Mouse (Mus musculus) bone marrow macrophage, adult 2 months (primary cell): ENCODE measurements around the gene Tmco4.

Experiments used
- CTCF ChIP-seq: IDR thresholded peaks from 2 replicates; pipeline ENCODE4 v1.5.1; 2012; ENCODE audit warnings: low read depth, mild to moderate bottlenecking, low read length, moderate library complexity
- POLR2A ChIP-seq: IDR thresholded peaks from 2 replicates; pipeline ENCODE4 v1.6.1; 2012; ENCODE audit warnings: mild to moderate bottlenecking, low read depth, low read length, borderline replicate concordance

GRCm38 (mm10) chr4:138938495-138939269 lies 34.0 kb upstream of the Tmco4 start:
- TF ChIP-seq POLR2A, result no peak
- no peak for TF ChIP-seq CTCF
